Mouse (Mus musculus) kidney, adult 2 months (tissue): ENCODE data around the gene Gatb. TPM values are rescaled to one million over a fixed set of nuclear protein-coding genes. Genes with fewer than 3 reads are reported as not detected.

Experiments used
- DNase-seq: peaks from one replicate; pipeline ENCODE4 v3.0.0; 2021
- H3K27ac ChIP-seq: fragments of 200-500 bp; 2 replicates; pipeline ENCODE4 v1.5.1; 2012; ENCODE audit warnings: low read depth, low read length, control low read depth, inconsistent platforms; ENCODE audit not compliant: insufficient read depth
- H3K27me3 ChIP-seq: fragments of 200-500 bp; replicated peaks from 2 replicates; pipeline ENCODE4 v1.6.1; 2012; ENCODE audit warnings: mild to moderate bottlenecking, moderate library complexity, low read length, inconsistent platforms; ENCODE audit not compliant: control insufficient read depth, insufficient read depth
- H3K36me3 ChIP-seq: fragments of 200-500 bp; 2 replicates; pipeline ENCODE4 v1.6.1; 2012; ENCODE audit warnings: mild to moderate bottlenecking, moderate library complexity, low read length, inconsistent platforms; ENCODE audit not compliant: control insufficient read depth, insufficient read depth
- H3K4me1 ChIP-seq: fragments of 200-500 bp; 2 replicates; pipeline ENCODE4 v1.6.1; 2011; ENCODE audit warnings: low read length; ENCODE audit not compliant: control insufficient read depth, insufficient read depth
- H3K4me3 ChIP-seq: fragments of 200-500 bp; 2 replicates; pipeline ENCODE4 v1.5.1; 2011; ENCODE audit warnings: mild to moderate bottlenecking, low read depth, low read length, control low read depth; ENCODE audit not compliant: insufficient read depth
- CTCF ChIP-seq: fragments of 200-500 bp; conservative IDR thresholded peaks from 2 replicates; pipeline ENCODE4 v1.5.1; 2011; ENCODE audit warnings: low read depth, mild to moderate bottlenecking, control low read depth, low read length, moderate library complexity, mixed read lengths; ENCODE audit not compliant: insufficient read depth, insufficient read length
- POLR2A ChIP-seq: fragments of 200-500 bp; IDR thresholded peaks from one replicate; pipeline ENCODE4 v1.6.1; 2011; ENCODE audit warnings: low read depth, low read length, control low read depth
- WGBS: fragments of 180-500 bp; shearing (Covaris S2); methylation state at CpG from one replicate; pipeline ENCODE4 v1.1.7; 2018; 5-methylcytosine and 5-hydroxymethylcytosine counted together
- polyA plus RNA-seq: library from polyadenylated mRNA; depleted of rRNA; stranded (reverse); fragments of >200 nt; gene quantifications from 2 replicates; pipeline ENCODE4 v1.2.3, GENCODE M21; 2012

The Gatb gene
- polyA plus RNA-seq, 1 experiment = 35.8 TPM

DNA sequence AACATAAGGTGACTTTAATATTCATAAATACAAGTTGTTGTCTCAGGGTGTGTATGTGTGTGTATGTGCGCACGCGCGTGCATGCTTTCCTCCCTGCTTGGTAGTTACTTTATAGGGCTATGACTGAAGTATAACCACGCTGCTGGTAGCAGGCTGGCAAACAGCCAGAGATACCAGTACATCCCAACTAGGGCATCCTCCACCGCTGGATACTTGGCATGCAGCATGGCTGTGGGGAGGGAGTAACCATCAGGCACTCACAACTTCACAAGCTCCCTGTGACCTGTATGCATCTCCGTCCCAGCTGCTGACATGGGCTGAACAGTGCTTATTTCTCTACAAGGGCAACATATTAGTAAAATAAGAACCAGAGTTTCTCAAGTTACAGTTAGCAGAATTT is 85.8 kb downstream of the Gatb start:
- no peaks in the 10 kb centered on the region for H3K27me3 ChIP-seq
- DNase-seq = no peak
- TF ChIP-seq POLR2A (no peak), CTCF (no peak)
- no peaks in the 10 kb centered on the region; the same call in 1 of the 2 replicates for H3K36me3 ChIP-seq
- WGBS = 79% methylated on average over 7 of the region's 7 CpGs
- H3K4me1 ChIP-seq = peaks cover 6% of the 10 kb centered on the region
- no peak overlapping the region for H3K27ac ChIP-seq
- no peak overlapping the region for H3K4me3 ChIP-seq

DNA sequence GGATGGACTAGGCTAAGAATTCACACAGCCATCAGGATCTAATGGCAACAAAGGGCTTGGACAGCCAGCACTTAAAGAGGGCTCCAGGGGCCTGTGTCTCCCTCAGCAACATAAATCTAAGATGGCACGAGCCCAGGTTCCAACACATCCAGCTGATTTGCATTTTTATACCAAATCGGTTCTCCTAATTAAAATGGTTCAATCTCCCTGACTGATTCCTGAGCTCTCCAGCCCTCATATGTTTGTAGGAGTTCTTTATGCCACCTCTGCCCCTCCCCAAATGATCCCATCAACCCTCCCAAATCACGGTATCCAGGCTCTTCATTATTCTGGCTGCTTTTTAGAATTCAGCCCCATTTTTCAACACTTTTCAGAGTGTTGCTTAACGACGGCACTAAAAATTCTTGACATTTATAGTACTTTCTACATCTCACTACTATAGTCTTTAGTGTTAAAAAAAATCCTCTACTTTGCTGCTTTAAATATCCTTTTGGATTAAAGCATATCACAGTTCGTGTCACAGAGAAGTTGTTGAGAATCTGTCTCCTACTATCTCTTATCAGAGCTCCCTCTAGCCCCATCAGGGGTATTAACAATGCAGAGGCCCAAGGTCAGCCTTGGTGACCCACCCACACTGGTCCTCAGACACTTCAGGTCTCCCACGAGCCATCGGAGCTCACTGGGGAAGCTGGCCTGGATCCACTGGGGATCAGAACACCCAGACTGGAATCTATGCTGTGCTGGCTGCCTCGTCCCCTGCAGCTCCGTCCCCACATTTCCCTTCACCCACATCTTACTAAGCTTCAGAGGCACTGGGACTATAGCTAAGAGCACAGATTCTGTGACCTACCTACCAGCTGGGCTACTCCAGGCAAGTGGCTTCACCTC is 88.3 kb downstream of the Gatb start:
- DNase-seq = no peak
- 70% methylated on average over 10 of the region's 10 CpGs for WGBS
- TF ChIP-seq CTCF (no peak), POLR2A (no peak)

DNA sequence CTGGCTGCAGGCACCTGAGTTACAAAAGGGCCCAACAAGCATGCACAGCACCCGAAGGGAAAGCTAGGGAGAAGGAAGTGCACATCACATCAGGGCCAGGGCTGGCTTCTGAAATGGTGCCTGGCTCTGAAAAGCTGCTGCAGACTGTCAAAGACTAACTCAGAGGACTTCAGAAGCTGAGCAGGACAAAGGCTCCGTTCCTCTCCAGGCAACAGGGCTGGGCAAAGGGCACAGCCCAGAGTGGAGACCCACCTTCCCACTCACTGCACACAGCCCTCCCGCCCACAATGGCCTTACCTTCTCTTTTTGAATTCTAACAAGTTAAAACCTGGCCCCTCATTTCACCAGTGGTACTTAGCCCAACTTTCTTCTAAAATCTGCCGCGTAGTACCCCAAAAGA is 89.9 kb downstream of the Gatb start:
- peak; percentile 64 for DNase-seq

More for the DNA sequence above, 88.3 kb downstream of the Gatb start:
- no peaks in the 10 kb centered on the region for H3K27me3 ChIP-seq
- no peaks in the 10 kb centered on the region; the same call in 1 of the 2 replicates for H3K36me3 ChIP-seq
- H3K4me1 ChIP-seq = peaks cover 18% of the 10 kb centered on the region
- H3K4me3 ChIP-seq = no peak overlapping the region
- no peak overlapping the region for H3K27ac ChIP-seq

DNA sequence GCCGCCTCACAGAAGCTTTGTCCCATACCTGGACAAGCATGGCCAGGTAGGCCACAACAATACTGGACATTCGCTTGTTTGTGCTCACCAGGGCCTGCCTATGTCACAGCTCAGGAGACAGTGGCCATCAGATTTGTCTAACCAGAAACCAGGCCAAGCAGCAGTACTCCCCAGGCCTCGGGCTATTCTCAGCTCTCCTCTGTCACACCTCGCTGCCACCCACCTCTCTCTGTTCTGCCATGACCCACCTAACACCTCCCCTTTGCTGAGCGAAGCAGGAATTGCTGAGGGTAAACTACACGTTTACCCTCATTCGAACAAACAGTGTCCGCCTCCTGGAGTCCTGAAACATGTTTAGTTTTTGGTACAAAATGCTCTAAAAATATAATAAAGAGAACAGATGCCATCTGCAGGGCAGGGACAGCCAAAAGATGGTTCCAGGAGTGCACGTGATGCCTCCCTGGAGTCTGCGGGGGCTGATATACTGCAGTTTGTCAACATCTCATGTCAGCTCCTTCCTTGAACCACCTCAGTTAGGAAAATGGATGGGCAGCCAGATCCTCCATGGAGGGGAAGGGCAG is 90.8 kb downstream of the Gatb start:
- peaks cover 18% of the 10 kb centered on the region for H3K4me1 ChIP-seq
- no peak for TF ChIP-seq CTCF
- TF ChIP-seq POLR2A = no peak
- 69% methylated on average over 10 of the region's 10 CpGs for WGBS
- peak overlapping the region; percentile 13; the same call in 1 of the 2 replicates for H3K27ac ChIP-seq
- H3K4me3 ChIP-seq = no peak overlapping the region
- no peaks in the 10 kb centered on the region; the same call in 1 of the 2 replicates for H3K36me3 ChIP-seq
- DNase-seq = peak; percentile 6
- H3K27me3 ChIP-seq = no peaks in the 10 kb centered on the region

More for the DNA sequence above, 89.9 kb downstream of the Gatb start:
- H3K4me3 ChIP-seq = no peak overlapping the region
- peaks cover 18% of the 10 kb centered on the region for H3K4me1 ChIP-seq
- no peaks in the 10 kb centered on the region; the same call in 1 of the 2 replicates for H3K36me3 ChIP-seq
- H3K27me3 ChIP-seq = no peaks in the 10 kb centered on the region
- 72% methylated on average over 5 of the region's 5 CpGs for WGBS
- no peak for TF ChIP-seq POLR2A
- no peak for TF ChIP-seq CTCF
- H3K27ac ChIP-seq = no peak overlapping the region; the same call in 1 of the 2 replicates

DNA sequence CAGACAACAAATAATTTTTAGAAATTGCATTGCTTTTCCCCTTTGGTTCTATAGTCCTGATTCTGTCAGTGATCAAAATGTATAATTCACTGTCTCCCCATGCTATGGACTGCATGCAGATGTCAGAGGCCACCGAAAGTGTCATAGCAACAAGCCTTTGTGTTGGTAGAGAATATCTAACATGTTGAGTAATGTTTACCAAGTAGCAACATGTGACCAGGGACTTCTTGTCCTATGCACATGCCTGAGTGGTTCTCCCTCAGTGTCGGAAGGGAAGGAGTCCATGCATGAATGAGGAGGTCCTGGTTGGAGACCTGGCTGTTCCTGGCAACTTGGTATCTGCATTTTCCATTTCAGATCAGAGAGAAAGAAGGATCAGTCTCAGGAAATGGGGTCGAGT is 92.2 kb downstream of the Gatb start:
- no peak overlapping the region; the same call in 1 of the 2 replicates for H3K27ac ChIP-seq
- no peaks in the 10 kb centered on the region for H3K36me3 ChIP-seq
- WGBS = 23% methylated on average over 3 of the region's 3 CpGs
- H3K4me1 ChIP-seq = peaks cover 18% of the 10 kb centered on the region
- TF ChIP-seq POLR2A = no peak
- no peak overlapping the region for H3K4me3 ChIP-seq
- H3K27me3 ChIP-seq = no peaks in the 10 kb centered on the region
- peak; percentile 82 for DNase-seq

DNA sequence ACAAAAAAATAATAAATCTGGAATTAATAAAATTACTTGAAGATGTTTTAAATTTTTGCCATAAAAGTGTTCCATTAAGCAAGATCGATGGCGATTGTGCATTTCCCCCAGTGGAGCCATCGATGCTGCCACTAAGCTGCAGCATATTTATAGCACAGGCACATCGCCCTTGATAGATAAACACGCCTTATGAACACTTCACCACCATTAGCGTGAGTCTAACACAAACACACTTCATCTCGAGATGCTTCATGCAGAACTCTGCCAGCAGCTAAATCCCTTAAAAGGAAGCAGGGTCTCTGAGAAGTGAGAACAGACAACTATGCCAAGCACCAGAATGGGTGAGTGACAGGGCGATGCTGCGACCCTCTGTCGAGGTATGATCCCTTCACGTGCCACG is 92.8 kb downstream of the Gatb start:
- TF ChIP-seq POLR2A = no peak
- TF ChIP-seq CTCF = no peak
- no peak overlapping the region for H3K4me3 ChIP-seq
- 76% methylated on average over 12 of the region's 12 CpGs for WGBS
- no peak overlapping the region for H3K27ac ChIP-seq
- H3K27me3 ChIP-seq = no peaks in the 10 kb centered on the region
- no peaks in the 10 kb centered on the region for H3K36me3 ChIP-seq
- H3K4me1 ChIP-seq = peaks cover 18% of the 10 kb centered on the region
- no peak for DNase-seq

DNA sequence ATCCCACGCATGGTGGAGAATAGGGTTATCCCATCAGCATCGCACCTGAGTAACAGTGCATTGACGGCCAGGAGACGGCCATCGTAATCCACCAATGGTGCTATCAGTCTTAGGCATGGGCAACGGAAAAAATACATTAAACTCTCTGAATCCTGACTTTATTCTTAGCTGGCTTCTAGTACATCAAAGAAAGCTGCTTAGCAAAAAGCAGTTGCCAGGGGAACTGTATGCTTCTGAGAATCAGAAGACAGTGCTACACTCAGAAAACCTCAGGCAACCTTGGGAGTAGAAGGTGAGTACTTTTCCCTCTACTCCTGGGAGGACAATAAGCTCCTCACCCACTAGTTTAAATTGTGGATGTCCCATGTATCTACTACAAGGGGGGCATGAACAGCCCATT is 93.8 kb downstream of the Gatb start:
- Histone ChIP-seq H3K4me1 (peaks cover 18% of the 10 kb centered on the region), H3K27me3 (no peaks in the 10 kb centered on the region), H3K4me3 (no peak overlapping the region), H3K36me3 (no peaks in the 10 kb centered on the region), H3K27ac (no peak overlapping the region)
- 95% methylated on average over 6 of the region's 6 CpGs for WGBS
- TF ChIP-seq POLR2A (no peak), CTCF (no peak)
- DNase-seq = no peak
